Mouse (Mus musculus) E14TG2a.4 (cell line): ENCODE data around the gene Ube2d1.
A peak's percentile ranks its signal among the peaks of the same experiment; 100 is the strongest.

Experiments used
- H3K27me3 ChIP-seq: 2 replicates; pipeline ENCODE4 v1.6.1; 2014; ENCODE audit warnings: low read length, control low read depth; ENCODE audit not compliant: insufficient read depth
- H3K36me3 ChIP-seq: 2 replicates; pipeline ENCODE4 v1.6.1; 2014; ENCODE audit warnings: low read length, control low read depth; ENCODE audit not compliant: insufficient read depth
- H3K4me1 ChIP-seq: replicated peaks from 2 replicates; pipeline ENCODE4 v1.6.1; 2014; ENCODE audit warnings: low read depth, low read length, control low read depth
- H3K4me3 ChIP-seq: replicated peaks from 2 replicates; pipeline ENCODE4 v1.5.1; 2014; ENCODE audit warnings: mild to moderate bottlenecking, low read length
- H3K9me3 ChIP-seq: 2 replicates; pipeline ENCODE4 v1.6.1; 2014; ENCODE audit warnings: low read length, control low read depth
- CTCF ChIP-seq: conservative IDR thresholded peaks from 2 replicates; pipeline ENCODE4 v1.5.1; 2014; ENCODE audit warnings: low read length
- NANOG ChIP-seq: IDR thresholded peaks from 2 replicates; pipeline ENCODE4 v1.6.1; 2014; ENCODE audit warnings: borderline replicate concordance, low read length, mixed read lengths
- POU5F1 ChIP-seq: IDR thresholded peaks from 2 replicates; pipeline ENCODE4 v1.6.1; 2014; ENCODE audit warnings: low read length, borderline replicate concordance

Ube2d1 gene

GRCm38 (mm10) chr10:71326123-71326522 is 41.1 kb upstream of the Ube2d1 start:
- H3K9me3 ChIP-seq = no peaks in the 10 kb centered on the region
- H3K4me1 ChIP-seq = peaks cover 41% of the 10 kb centered on the region
- peaks cover 36% of the 10 kb centered on the region for H3K36me3 ChIP-seq
- H3K27me3 ChIP-seq = peaks cover 17% of the 10 kb centered on the region
- H3K4me3 ChIP-seq = no peak overlapping the region
- TF ChIP-seq POU5F1 (no peak), NANOG (no peak), CTCF (no peak)

GRCm38 (mm10) chr10:71323669-71324068 is 38.6 kb upstream of the Ube2d1 start:
- Histone ChIP-seq H3K36me3 (peaks cover 11% of the 10 kb centered on the region), H3K4me3 (no peak overlapping the region)
- TF ChIP-seq POU5F1 (no peak), CTCF (no peak), NANOG (no peak)

GRCm38 (mm10) chr10:71316497-71316896 is 31.4 kb upstream of the Ube2d1 start:
- TF ChIP-seq NANOG = no peak
- TF ChIP-seq POU5F1 = no peak
- TF ChIP-seq CTCF = no peak
- peaks cover 78% of the 10 kb centered on the region for H3K27me3 ChIP-seq
- H3K36me3 ChIP-seq = no peaks in the 10 kb centered on the region
- no peak overlapping the region for H3K4me3 ChIP-seq
- H3K4me1 ChIP-seq = peaks cover 11% of the 10 kb centered on the region; the same call in 1 of the 2 replicates
- no peaks in the 10 kb centered on the region for H3K9me3 ChIP-seq

More at GRCm38 (mm10) chr10:71323669-71324068, 38.6 kb upstream of the Ube2d1 start:
- Histone ChIP-seq H3K9me3 (no peaks in the 10 kb centered on the region), H3K27me3 (peaks cover 39% of the 10 kb centered on the region), H3K4me1 (peaks cover 36% of the 10 kb centered on the region)

- no peaks in the 10 kb centered on the region for H3K36me3 ChIP-seq
- H3K27me3 ChIP-seq = peaks cover 77% of the 10 kb centered on the region
- no peaks in the 10 kb centered on the region for H3K9me3 ChIP-seq
- H3K4me3 ChIP-seq = no peak overlapping the region
- peaks cover 8% of the 10 kb centered on the region; the same call in 1 of the 2 replicates for H3K4me1 ChIP-seq
- no peak for TF ChIP-seq CTCF
- TF ChIP-seq POU5F1 = no peak
- TF ChIP-seq NANOG = no peak
Measured at GRCm38 (mm10) chr10:71316056-71316455, 31.0 kb upstream of the Ube2d1 start.

GRCm38 (mm10) chr10:71314596-71314995 is 29.5 kb upstream of the Ube2d1 start:
- Histone ChIP-seq H3K4me3 (no peak overlapping the region), H3K9me3 (no peaks in the 10 kb centered on the region), H3K36me3 (no peaks in the 10 kb centered on the region), H3K4me1 (peaks cover 16% of the 10 kb centered on the region), H3K27me3 (peaks cover 67% of the 10 kb centered on the region)
- TF ChIP-seq CTCF (no peak), NANOG (no peak)

- H3K9me3 ChIP-seq = no peaks in the 10 kb centered on the region
- H3K4me3 ChIP-seq = no peak overlapping the region
- peaks cover 52% of the 10 kb centered on the region for H3K27me3 ChIP-seq
- peaks cover 31% of the 10 kb centered on the region for H3K4me1 ChIP-seq
- TF ChIP-seq POU5F1 = peak; percentile 98
- TF ChIP-seq NANOG = peak; percentile 100
- no peak for TF ChIP-seq CTCF
- H3K36me3 ChIP-seq = no peaks in the 10 kb centered on the region
Measured at GRCm38 (mm10) chr10:71310288-71310687, 25.2 kb upstream of the Ube2d1 start.

GRCm38 (mm10) chr10:71308199-71308598 is 23.1 kb upstream of the Ube2d1 start:
- H3K4me1 ChIP-seq = peaks cover 31% of the 10 kb centered on the region
- no peak overlapping the region for H3K4me3 ChIP-seq
- H3K36me3 ChIP-seq = no peaks in the 10 kb centered on the region
- no peaks in the 10 kb centered on the region for H3K9me3 ChIP-seq
- H3K27me3 ChIP-seq = peaks cover 36% of the 10 kb centered on the region
- TF ChIP-seq CTCF (no peak), POU5F1 (no peak), NANOG (no peak)

- H3K36me3 ChIP-seq = no peaks in the 10 kb centered on the region
- TF ChIP-seq NANOG (no peak), CTCF (no peak), POU5F1 (no peak)
Measured at GRCm38 (mm10) chr10:71306759-71307158, 21.7 kb upstream of the Ube2d1 start.

GRCm38 (mm10) chr10:71306190-71306589 is 21.1 kb upstream of the Ube2d1 start:
- Histone ChIP-seq H3K4me3 (peak overlapping the region; percentile 30), H3K27me3 (peaks cover 25% of the 10 kb centered on the region), H3K36me3 (no peaks in the 10 kb centered on the region), H3K4me1 (peaks cover 35% of the 10 kb centered on the region), H3K9me3 (no peaks in the 10 kb centered on the region)
- no peak for TF ChIP-seq NANOG
- peak; percentile 69 for TF ChIP-seq CTCF

More at GRCm38 (mm10) chr10:71306759-71307158, 21.7 kb upstream of the Ube2d1 start:
- Histone ChIP-seq H3K27me3 (peaks cover 23% of the 10 kb centered on the region), H3K9me3 (no peaks in the 10 kb centered on the region), H3K4me3 (no peak overlapping the region), H3K4me1 (peaks cover 35% of the 10 kb centered on the region)

- Histone ChIP-seq H3K4me3 (no peak overlapping the region), H3K9me3 (no peaks in the 10 kb centered on the region), H3K27me3 (peaks cover 26% of the 10 kb centered on the region), H3K4me1 (peaks cover 22% of the 10 kb centered on the region), H3K36me3 (no peaks in the 10 kb centered on the region)
- TF ChIP-seq NANOG (no peak), POU5F1 (no peak), CTCF (peak; percentile 44)
Measured at GRCm38 (mm10) chr10:71302490-71302889, 17.4 kb upstream of the Ube2d1 start.
